Mouse (Mus musculus) liver, embryonic 12.5 days (tissue): ENCODE measurements around the gene Lamb1. TPM values are rescaled to one million over a fixed set of nuclear protein-coding genes. Genes with fewer than 3 reads are reported as not detected.

Source experiments
- ATAC-seq: fragments of 200-750 bp; cut with Nextera tagmentation; 2 replicates; pipeline ENCODE4 v1.8.0; 2017; ENCODE audit warnings: moderate number of reproducible peaks, mild to moderate bottlenecking, moderate library complexity
- H3K27ac ChIP-seq: fragments of 300-500 bp; sonication (generic); 2 replicates; pipeline ENCODE4 v1.5.1; 2016; ENCODE audit warnings: mild to moderate bottlenecking
- H3K27me3 ChIP-seq: fragments of 300-500 bp; sonication (generic); replicated peaks from 2 replicates; pipeline ENCODE4 v1.6.1; 2016; ENCODE audit warnings: mild to moderate bottlenecking, moderate library complexity
- H3K36me3 ChIP-seq: fragments of 300-500 bp; sonication (generic); 2 replicates; pipeline ENCODE4 v1.6.1; 2016; ENCODE audit warnings: mild to moderate bottlenecking, moderate library complexity
- H3K4me1 ChIP-seq: fragments of 300-500 bp; sonication (generic); 2 replicates; pipeline ENCODE4 v1.6.1; 2016
- H3K4me2 ChIP-seq: fragments of 300-500 bp; sonication (generic); 2 replicates; pipeline ENCODE4 v1.6.1; 2016; ENCODE audit warnings: mild to moderate bottlenecking, moderate library complexity
- H3K4me3 ChIP-seq: fragments of 300-500 bp; sonication (generic); 2 replicates; pipeline ENCODE4 v1.5.1; 2016; ENCODE audit warnings: mild to moderate bottlenecking, moderate library complexity
- H3K9ac ChIP-seq: fragments of 300-500 bp; sonication (generic); 2 replicates; pipeline ENCODE4 v1.6.1; 2016; ENCODE audit warnings: mild to moderate bottlenecking, moderate library complexity
- H3K9me3 ChIP-seq: fragments of 300-500 bp; sonication (generic); replicated peaks from 2 replicates; pipeline ENCODE4 v1.6.1; 2016; ENCODE audit warnings: mild to moderate bottlenecking, moderate library complexity
- WGBS: fragments of 180-500 bp; shearing (Covaris S2); methylation state at CpG from one replicate; pipeline ENCODE4 v1.1.7; 2016; ENCODE audit not compliant: insufficient replicate concordance; 5-methylcytosine and 5-hydroxymethylcytosine counted together
- polyA plus RNA-seq: library from polyadenylated mRNA; unstranded; fragments of >200 nt; fragmentation: Nextera tagmentation; extraction: Ambion mirVana; gene quantifications from 2 replicates; pipeline ENCODE4 v1.2.1, GENCODE M21; 2016

Gene Lamb1
- polyA plus RNA-seq, 1 experiment from 2014 or later: 8.6 TPM

DNA sequence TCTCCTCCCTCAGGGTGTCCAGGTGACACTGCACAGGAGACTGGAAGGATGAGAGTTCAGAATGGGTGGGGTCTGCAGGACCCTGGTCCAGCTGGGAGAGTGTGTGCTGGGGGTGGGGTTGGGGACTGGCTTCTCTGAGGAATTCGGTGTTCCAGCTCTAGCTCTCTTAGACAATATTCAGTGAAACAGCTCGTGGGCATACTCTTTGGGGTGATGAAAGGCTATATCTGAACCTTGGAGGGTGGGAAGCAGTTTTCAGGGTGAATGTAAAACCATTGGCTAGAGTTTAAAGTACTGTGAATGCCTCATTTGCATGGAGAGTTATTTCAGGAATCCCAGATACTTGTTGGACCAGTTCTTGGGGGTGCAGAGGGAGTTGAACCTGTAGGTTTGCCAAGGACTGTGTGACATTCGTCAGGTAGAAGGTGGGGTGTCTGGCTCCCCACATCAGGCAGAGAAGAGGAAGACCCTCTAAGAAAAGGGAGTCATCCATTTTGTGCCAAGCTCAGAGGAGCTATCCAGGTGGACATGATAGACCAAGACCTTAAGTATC lies 25.9 kb upstream of the Lamb1 start:
- Histone ChIP-seq H3K4me2 (no peak overlapping the region), H3K36me3 (no peaks in the 10 kb centered on the region), H3K4me3 (no peak overlapping the region), H3K27ac (no peak overlapping the region), H3K4me1 (no peaks in the 10 kb centered on the region), H3K27me3 (no peaks in the 10 kb centered on the region), H3K9me3 (no peaks in the 10 kb centered on the region), H3K9ac (no peak overlapping the region)
- ATAC-seq: no peak
- 67% methylated on average over 3 of the region's 3 CpGs for WGBS

DNA sequence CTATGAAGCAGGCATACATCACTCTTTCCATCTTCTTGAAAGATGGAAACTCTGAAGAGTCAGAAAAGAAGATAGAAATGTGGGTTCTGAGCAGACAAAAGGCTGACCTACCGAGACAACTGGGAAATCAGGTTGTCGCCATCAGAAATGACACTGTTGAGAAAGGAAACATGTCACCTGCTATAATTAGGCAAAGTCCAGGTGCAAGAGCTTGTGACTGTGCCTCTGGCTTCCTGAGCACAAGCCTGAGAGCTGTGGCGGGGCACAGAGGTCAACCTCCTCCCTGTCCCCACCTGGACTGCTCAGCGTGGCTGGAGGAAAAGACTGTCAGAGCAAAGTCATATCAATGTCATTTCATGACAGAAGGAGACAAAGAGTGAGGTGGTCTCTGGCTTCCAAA lies 25.2 kb upstream of the Lamb1 start:
- H3K4me2 ChIP-seq: no peak overlapping the region
- H3K9ac ChIP-seq: no peak overlapping the region
- H3K9me3 ChIP-seq: no peaks in the 10 kb centered on the region
- no peaks in the 10 kb centered on the region for H3K36me3 ChIP-seq
- whole genome bisulfite sequencing: 64% methylated on average over 4 of the region's 4 CpGs
- H3K4me3 ChIP-seq: no peak overlapping the region
- no peaks in the 10 kb centered on the region for H3K27me3 ChIP-seq
- H3K27ac ChIP-seq: no peak overlapping the region
- ATAC-seq: no peak
- no peaks in the 10 kb centered on the region for H3K4me1 ChIP-seq

DNA sequence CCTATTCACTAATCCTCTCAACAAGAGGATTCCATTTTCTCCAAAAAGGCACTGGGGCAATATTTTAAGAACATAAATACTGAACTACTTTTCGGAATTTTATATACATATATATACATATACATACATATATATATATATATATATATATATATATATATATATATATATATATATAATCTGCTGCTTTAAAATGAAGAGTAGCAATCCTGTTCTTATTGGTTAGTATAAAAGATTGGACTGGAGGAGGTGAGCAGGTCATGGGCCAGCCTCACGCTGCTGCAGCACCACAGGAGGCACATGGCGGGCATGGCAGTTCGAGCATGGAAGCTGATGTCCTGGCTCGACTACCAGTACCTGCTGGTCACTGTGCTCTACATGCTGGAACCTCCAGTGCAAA lies 24.6 kb upstream of the Lamb1 start, which contains the start of gene Gm6993:
Gene Gm6993 (plus strand): TSS at position 301 of the 400 bp plus-strand sequence.
- no peak for ATAC-seq
- Histone ChIP-seq H3K9me3 (no peaks in the 10 kb centered on the region), H3K9ac (no peak within 1 kb of the TSS), H3K36me3 (no peaks in the 10 kb centered on the region), H3K4me3 (no peak within 1 kb of the TSS), H3K27me3 (no peaks in the 10 kb centered on the region), H3K4me2 (no peak within 1 kb of the TSS), H3K27ac (no peak within 1 kb of the TSS), H3K4me1 (no peaks in the 10 kb centered on the region)
- WGBS: 64% methylated on average over 5 of the region's 5 CpGs

DNA sequence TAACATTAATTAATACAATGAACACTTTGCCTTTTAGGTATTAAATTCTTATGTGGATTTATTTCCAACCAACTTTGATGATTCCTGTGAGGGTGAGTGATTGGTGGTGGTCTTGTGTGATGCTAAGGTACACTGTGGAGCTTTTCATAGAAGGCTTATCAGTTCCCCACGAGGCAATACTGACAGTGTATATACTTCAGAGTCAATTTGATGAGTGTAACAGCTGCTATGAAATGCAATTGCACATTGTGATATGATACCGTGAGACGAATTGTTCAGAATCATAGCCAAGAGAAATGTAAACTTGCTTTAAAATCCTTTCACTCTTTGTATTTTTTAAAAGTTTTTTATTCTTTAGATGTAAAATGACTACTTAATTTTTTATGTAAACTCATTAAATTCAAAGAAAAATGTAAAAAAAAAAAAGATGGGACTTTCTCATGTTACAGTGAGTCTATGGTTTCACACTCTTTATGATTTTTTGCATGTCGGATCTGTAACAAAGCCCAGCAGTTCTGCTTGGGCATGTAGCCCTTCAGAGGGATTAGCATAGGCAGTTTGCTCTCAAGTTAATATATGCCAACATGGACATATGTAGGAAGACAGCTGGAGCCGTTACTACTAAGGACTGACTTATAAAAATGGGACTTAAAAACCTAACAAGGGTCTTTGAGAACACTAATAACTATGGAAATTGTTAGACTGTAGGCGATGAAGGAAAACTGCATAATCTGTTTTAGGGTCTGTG lies 23.3 kb upstream of the Lamb1 start:
- Histone ChIP-seq H3K27me3 (no peaks in the 10 kb centered on the region), H3K36me3 (no peaks in the 10 kb centered on the region), H3K4me2 (no peak overlapping the region), H3K4me1 (no peaks in the 10 kb centered on the region), H3K27ac (no peak overlapping the region), H3K9ac (no peak overlapping the region), H3K4me3 (no peak overlapping the region), H3K9me3 (no peaks in the 10 kb centered on the region)
- ATAC-seq: no peak
- 60% methylated on average over 6 of the region's 6 CpGs for WGBS

DNA sequence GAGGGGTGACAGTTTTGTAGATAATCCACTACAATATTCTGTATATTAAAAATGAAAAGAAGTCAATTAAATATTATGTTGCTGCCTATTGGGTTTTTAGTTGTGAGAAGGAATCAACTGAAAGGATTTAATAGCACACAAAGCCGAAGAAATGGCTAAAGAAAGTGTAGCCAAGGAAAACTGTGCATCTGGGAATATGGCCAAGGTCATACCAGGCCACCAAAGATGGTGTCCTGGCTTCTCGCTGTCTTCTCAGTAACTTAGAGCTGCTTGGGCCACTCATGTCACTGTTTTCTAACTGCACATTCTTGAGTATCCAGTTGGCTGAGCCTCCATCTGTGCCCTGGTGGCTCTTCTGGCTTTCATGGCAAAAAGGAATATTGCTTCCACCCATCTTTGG lies 21.0 kb upstream of the Lamb1 start:
- Histone ChIP-seq H3K4me3 (no peak overlapping the region), H3K27ac (no peak overlapping the region), H3K9me3 (no peaks in the 10 kb centered on the region), H3K36me3 (no peaks in the 10 kb centered on the region), H3K4me2 (no peak overlapping the region), H3K27me3 (no peaks in the 10 kb centered on the region), H3K9ac (no peak overlapping the region), H3K4me1 (no peaks in the 10 kb centered on the region)
- ATAC-seq: no peak
- WGBS: 58% methylated on average over 2 of the region's 2 CpGs

DNA sequence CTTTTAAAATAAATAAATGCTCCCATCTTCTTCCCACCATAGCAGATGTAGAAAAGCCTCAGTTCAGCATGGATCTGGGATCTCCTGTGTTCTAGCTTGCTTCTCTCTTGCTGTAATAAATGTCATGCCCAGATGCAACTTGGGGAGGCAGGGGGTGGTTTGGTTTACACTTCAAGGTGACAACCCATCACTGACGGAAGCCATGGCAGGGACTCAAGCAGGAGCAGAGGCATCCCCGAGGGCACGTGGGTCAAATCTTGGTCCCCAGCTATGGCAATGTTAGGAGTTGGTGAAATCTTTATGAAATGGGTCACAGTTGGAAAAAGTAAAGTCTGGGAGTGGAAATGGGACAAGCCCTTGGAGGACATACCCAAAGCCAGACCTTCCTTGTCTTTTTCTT lies 20.3 kb upstream of the Lamb1 start:
- no peak for ATAC-seq
- H3K27ac ChIP-seq: no peak overlapping the region
- H3K9ac ChIP-seq: no peak overlapping the region
- 69% methylated on average over 3 of the region's 3 CpGs for WGBS
- H3K4me3 ChIP-seq: no peak overlapping the region
- no peaks in the 10 kb centered on the region for H3K27me3 ChIP-seq
- no peaks in the 10 kb centered on the region for H3K9me3 ChIP-seq
- H3K4me2 ChIP-seq: no peak overlapping the region
- H3K4me1 ChIP-seq: no peaks in the 10 kb centered on the region
- no peaks in the 10 kb centered on the region for H3K36me3 ChIP-seq

DNA sequence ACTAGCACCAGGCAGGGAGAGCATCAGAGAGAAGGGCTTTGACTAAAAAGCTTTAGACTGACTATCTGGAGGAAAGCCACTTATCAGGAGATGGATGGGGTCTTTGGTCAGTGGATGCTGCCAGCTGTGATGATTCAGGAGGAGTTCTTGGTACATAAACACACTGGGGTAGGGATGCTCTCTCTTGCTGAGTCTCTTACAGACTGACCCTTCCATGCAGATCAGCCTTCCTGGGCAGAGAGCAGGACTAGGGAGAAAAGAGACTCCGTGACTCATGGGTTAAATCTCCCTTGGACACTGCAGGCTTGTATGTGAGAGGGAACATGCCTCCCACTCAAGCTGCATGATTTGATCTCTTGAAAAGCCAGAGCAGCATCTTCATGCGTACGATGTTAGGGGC lies 18.9 kb upstream of the Lamb1 start:
- Histone ChIP-seq H3K27ac (no peak overlapping the region), H3K4me2 (no peak overlapping the region), H3K27me3 (no peaks in the 10 kb centered on the region), H3K36me3 (no peaks in the 10 kb centered on the region), H3K4me1 (no peaks in the 10 kb centered on the region), H3K4me3 (no peak overlapping the region), H3K9ac (no peak overlapping the region), H3K9me3 (no peaks in the 10 kb centered on the region)
- ATAC-seq: no peak
- 48% methylated on average over 3 of the region's 3 CpGs for WGBS

DNA sequence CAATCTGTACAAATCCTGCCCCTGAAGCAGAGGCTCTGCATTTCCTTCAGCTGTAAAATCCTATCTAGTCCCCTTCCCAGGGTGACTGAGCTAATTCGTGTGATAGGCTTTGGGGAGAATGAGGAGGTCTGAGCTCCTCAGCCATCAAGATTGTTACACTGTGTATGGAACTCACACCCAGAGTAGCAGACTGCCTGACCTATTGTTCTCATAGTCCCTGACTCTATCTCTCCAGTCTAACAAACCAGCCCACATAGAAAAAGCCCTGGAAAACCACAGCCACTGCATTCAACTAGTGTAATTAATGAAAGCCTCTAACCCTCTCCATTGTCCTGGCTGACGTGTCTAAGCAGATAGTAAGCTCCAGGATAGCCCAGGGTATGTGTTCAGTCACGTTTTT lies 18.4 kb upstream of the Lamb1 start:
- Histone ChIP-seq H3K9ac (no peak overlapping the region), H3K4me1 (no peaks in the 10 kb centered on the region), H3K36me3 (no peaks in the 10 kb centered on the region), H3K27me3 (no peaks in the 10 kb centered on the region), H3K4me2 (no peak overlapping the region), H3K9me3 (no peaks in the 10 kb centered on the region), H3K27ac (no peak overlapping the region), H3K4me3 (no peak overlapping the region)
- ATAC-seq: no peak
- WGBS: 20% methylated on average over 3 of the region's 3 CpGs

DNA sequence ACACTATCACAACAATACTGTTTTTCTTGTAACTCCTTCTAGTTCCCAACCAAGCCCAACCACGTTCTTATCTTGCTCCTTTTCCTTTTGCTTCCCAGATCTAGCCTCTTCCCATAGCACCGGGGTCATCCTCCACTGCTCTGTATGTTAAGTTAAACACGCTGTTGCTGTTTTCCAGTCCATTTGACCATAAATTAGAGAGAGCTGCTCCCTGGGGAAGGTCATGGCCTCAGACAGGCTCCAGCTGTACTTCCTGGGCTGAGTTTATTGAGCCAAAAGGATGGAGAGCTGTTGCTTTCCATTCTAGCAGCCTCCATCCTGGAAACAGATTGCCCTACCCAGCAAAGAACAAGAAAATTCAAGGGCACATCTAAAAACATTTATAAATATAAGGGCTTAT lies 16.9 kb upstream of the Lamb1 start:
- no peak overlapping the region for H3K27ac ChIP-seq
- WGBS: 40% methylated on average over 3 of the region's 3 CpGs
- H3K4me1 ChIP-seq: no peaks in the 10 kb centered on the region
- H3K9me3 ChIP-seq: no peaks in the 10 kb centered on the region
- H3K4me3 ChIP-seq: no peak overlapping the region
- H3K27me3 ChIP-seq: no peaks in the 10 kb centered on the region
- no peaks in the 10 kb centered on the region for H3K36me3 ChIP-seq
- no peak for ATAC-seq
- no peak overlapping the region for H3K9ac ChIP-seq
- H3K4me2 ChIP-seq: no peak overlapping the region

DNA sequence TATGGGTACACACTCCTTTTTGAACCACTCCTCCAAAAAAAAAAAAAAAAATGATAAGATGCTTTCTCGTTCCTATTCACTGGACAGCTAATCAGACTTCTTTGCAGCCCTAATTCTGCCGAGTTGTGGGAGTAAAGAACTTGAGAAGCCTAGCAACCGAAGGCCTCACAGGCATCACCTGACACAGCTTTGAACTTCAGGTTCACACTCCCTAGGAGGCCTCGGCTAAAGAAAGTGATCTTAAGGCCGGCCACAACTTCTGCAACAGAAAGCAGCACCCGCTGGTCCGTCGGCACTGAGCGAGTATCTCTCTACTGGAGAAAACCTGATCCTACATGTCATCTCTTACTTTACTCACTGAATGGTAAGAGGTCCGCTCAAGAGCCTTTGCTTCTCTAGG lies 16.4 kb upstream of the Lamb1 start:
- H3K27ac ChIP-seq: no peak overlapping the region
- no peaks in the 10 kb centered on the region for H3K4me1 ChIP-seq
- no peak for ATAC-seq
- H3K4me3 ChIP-seq: no peak overlapping the region
- H3K9ac ChIP-seq: no peak overlapping the region
- no peaks in the 10 kb centered on the region for H3K27me3 ChIP-seq
- no peaks in the 10 kb centered on the region for H3K9me3 ChIP-seq
- H3K4me2 ChIP-seq: no peak overlapping the region
- WGBS: 31% methylated on average over 10 of the region's 10 CpGs
- no peaks in the 10 kb centered on the region for H3K36me3 ChIP-seq

DNA sequence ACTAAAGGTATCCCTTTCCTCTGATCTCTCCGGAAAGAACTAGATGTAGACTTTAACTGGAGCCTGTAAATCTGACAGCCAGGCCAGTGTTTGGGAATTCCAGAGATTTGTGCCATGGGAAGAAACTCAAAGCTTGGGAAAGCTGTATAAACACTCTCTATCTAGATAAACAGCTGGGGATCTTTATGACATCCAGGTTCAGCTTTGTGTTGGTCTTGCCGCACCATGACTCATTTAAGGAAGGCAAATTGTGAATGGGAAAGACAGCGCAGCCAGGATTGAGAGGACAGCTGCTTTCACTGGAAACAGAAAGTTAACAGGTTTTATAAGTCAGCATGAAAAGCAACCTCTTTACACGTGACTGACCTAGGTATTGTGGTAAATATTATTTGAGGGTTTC lies 12.8 kb upstream of the Lamb1 start:
- no peak overlapping the region for H3K9ac ChIP-seq
- no peak for ATAC-seq
- WGBS: 55% methylated on average over 4 of the region's 4 CpGs
- no peak overlapping the region for H3K4me3 ChIP-seq
- H3K27me3 ChIP-seq: no peaks in the 10 kb centered on the region
- no peaks in the 10 kb centered on the region for H3K9me3 ChIP-seq
- no peak overlapping the region for H3K4me2 ChIP-seq
- H3K27ac ChIP-seq: no peak overlapping the region
- H3K36me3 ChIP-seq: no peaks in the 10 kb centered on the region
- H3K4me1 ChIP-seq: no peaks in the 10 kb centered on the region

DNA sequence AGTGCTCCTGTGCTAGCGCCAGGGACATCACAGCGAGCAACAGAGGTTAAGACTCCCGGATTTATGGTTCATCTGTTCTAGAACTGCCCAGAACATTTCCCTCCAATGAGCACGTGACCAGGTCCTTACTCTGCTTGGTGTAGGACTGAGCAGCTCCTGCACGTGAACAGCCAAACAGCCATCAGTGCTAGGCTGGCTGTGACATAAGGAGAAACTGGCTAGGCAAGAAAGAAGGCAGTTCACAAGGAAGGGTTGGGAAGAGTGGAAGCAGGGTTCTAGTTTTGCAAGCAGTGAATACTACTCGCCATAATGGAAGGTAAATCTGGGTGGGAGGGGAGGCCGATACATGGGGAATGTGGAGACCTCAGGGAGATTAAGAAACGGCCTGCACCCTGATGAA lies 10.1 kb upstream of the Lamb1 start:
- WGBS: 66% methylated on average over 8 of the region's 8 CpGs

More for the DNA sequence above, 10.1 kb upstream of the Lamb1 start:
- ATAC-seq: no peak
- Histone ChIP-seq H3K36me3 (no peaks in the 10 kb centered on the region), H3K4me2 (no peak overlapping the region), H3K27me3 (no peaks in the 10 kb centered on the region), H3K4me3 (no peak overlapping the region), H3K27ac (no peak overlapping the region), H3K9ac (no peak overlapping the region), H3K4me1 (no peaks in the 10 kb centered on the region), H3K9me3 (no peaks in the 10 kb centered on the region)
